Mouse (Mus musculus) liver, embryonic 16.5 days (tissue): ENCODE measurements around the gene Lamp2. TPM values are rescaled to one million over a fixed set of nuclear protein-coding genes. Genes with fewer than 3 reads are reported as not detected.
A peak's percentile ranks its signal among the peaks of the same experiment; 100 is the strongest.

Experiments used
- ATAC-seq: fragments of 200-750 bp; cut with Nextera tagmentation; 2 replicates; pipeline ENCODE4 v1.8.0; 2017; ENCODE audit warnings: low read depth, mild to moderate bottlenecking, moderate number of reproducible peaks, moderate library complexity
- H3K27ac ChIP-seq: fragments of 300-500 bp; sonication (generic); 2 replicates; pipeline ENCODE4 v1.5.1; 2014; ENCODE audit warnings: mild to moderate bottlenecking, low read length
- H3K27me3 ChIP-seq: fragments of 300-500 bp; sonication (generic); 2 replicates; pipeline ENCODE4 v1.6.1; 2014; ENCODE audit warnings: low read depth, low read length, mixed read lengths; ENCODE audit not compliant: control insufficient read depth, insufficient read depth
- H3K36me3 ChIP-seq: fragments of 300-500 bp; sonication (generic); 2 replicates; pipeline ENCODE4 v1.6.1; 2014; ENCODE audit warnings: mild to moderate bottlenecking; ENCODE audit not compliant: control insufficient read depth, insufficient read depth
- H3K4me1 ChIP-seq: fragments of 300-500 bp; sonication (generic); 2 replicates; pipeline ENCODE4 v1.6.1; 2014; ENCODE audit warnings: low read depth, low read length, mixed read lengths; ENCODE audit not compliant: control insufficient read depth
- H3K4me2 ChIP-seq: fragments of 300-500 bp; sonication (generic); 2 replicates; pipeline ENCODE4 v1.6.1; 2014; ENCODE audit warnings: low read depth, low read length, mixed read lengths
- H3K4me3 ChIP-seq: fragments of 300-500 bp; sonication (generic); 2 replicates; pipeline ENCODE4 v1.5.1; 2014; ENCODE audit warnings: low read depth, mild to moderate bottlenecking, low read length
- H3K9ac ChIP-seq: fragments of 300-500 bp; sonication (generic); 2 replicates; pipeline ENCODE4 v1.6.1; 2014; ENCODE audit warnings: low read depth, low read length
- H3K9me3 ChIP-seq: fragments of 300-500 bp; sonication (generic); replicated peaks from 2 replicates; pipeline ENCODE4 v1.6.1; 2016; ENCODE audit warnings: low read length; ENCODE audit not compliant: control insufficient read depth
- WGBS: fragments of 180-500 bp; shearing (Covaris S2); extraction: QIAGEN DNeasy Blood & Tissue Kit; methylation state at CpG from one replicate; pipeline ENCODE4 v1.1.7; 2014; ENCODE audit not compliant: insufficient replicate concordance; 5-methylcytosine and 5-hydroxymethylcytosine counted together
- polyA plus RNA-seq: library from polyadenylated mRNA; unstranded; fragments of >200 nt; fragmentation: Nextera tagmentation; extraction: Ambion mirVana; gene quantifications from 2 replicates; pipeline ENCODE4 v1.2.1, GENCODE M21; 2015

The Lamp2 gene
- polyA plus RNA-seq, 1 experiment from 2014 or later = 95.1 TPM

DNA sequence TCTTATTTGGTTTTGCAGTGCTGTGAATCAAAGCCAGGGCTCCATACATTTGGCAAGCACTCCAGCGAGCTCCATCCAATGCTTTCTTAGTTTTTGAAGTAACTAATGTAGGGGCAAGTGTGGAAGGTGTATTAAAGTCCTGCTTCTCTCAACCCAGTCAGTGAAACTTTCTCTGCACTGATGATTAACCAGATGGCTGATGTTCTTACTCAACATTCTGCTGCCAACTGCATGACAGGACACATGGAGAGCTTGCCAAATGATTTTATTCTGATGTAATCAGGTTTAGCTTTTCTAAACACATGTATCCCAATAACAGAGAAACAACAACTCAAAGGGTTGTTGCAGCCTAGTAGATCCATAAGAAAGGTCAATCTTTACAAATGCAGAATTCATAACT, 13.8 kb downstream of the Lamp2 start:
- Histone ChIP-seq H3K4me2 (no peak overlapping the region), H3K9ac (no peak overlapping the region), H3K27ac (no peak overlapping the region), H3K9me3 (no peaks in the 10 kb centered on the region), H3K36me3 (no peaks in the 10 kb centered on the region), H3K4me3 (no peak overlapping the region), H3K4me1 (no peaks in the 10 kb centered on the region), H3K27me3 (no peaks in the 10 kb centered on the region)
- ATAC-seq = no peak
- WGBS = 45% methylated on average over 1 of the region's 1 CpGs

- 0 out of 2 replicates have a peak, but pooled peaks have one; percentile 11 for ATAC-seq
- Histone ChIP-seq H3K27ac (no peak overlapping the region), H3K9me3 (no peaks in the 10 kb centered on the region), H3K27me3 (no peaks in the 10 kb centered on the region), H3K36me3 (no peaks in the 10 kb centered on the region), H3K4me2 (no peak overlapping the region), H3K9ac (no peak overlapping the region), H3K4me3 (no peak overlapping the region), H3K4me1 (no peaks in the 10 kb centered on the region)
- 28% methylated on average over 2 of the region's 2 CpGs for WGBS
These were observed 16.6 kb downstream of the Lamp2 start for GRCm38 (mm10) chrX:38439629-38440028.

- H3K4me2 ChIP-seq = no peak overlapping the region
- no peaks in the 10 kb centered on the region for H3K4me1 ChIP-seq
- WGBS = 36% methylated on average over 7 of the region's 7 CpGs
- no peak overlapping the region for H3K4me3 ChIP-seq
- H3K36me3 ChIP-seq = no peaks in the 10 kb centered on the region
- no peak overlapping the region for H3K27ac ChIP-seq
- ATAC-seq = no peak
- H3K27me3 ChIP-seq = no peaks in the 10 kb centered on the region
- H3K9ac ChIP-seq = no peak overlapping the region
- H3K9me3 ChIP-seq = no peaks in the 10 kb centered on the region
These were observed 18.0 kb downstream of the Lamp2 start for GRCm38 (mm10) chrX:38438147-38438791.

DNA sequence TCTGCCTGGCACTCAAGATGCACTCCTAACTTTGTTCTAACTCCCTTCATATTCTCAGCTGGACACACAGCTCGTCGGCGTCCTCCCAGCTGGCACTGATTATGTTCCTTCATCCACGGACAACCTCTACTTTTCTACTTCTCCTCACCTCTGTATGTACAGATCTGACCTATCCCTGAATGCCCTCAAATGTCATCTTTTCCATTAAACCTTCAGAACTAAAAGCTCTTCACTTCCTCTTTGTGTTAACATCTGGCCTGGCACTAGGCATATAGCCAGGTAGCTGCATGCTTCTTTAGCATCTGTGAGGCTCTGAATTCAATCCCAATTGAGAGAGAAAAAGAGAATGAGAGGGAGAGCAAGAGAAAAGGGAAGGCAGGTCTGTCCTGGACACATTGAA, 26.8 kb downstream of the Lamp2 start:
- Histone ChIP-seq H3K4me3 (no peak overlapping the region), H3K4me2 (no peak overlapping the region), H3K9ac (no peak overlapping the region), H3K27me3 (no peaks in the 10 kb centered on the region), H3K9me3 (no peaks in the 10 kb centered on the region), H3K27ac (no peak overlapping the region), H3K4me1 (no peaks in the 10 kb centered on the region), H3K36me3 (no peaks in the 10 kb centered on the region; the same call in 1 of the 2 replicates)
- WGBS = 78% methylated on average over 4 of the region's 4 CpGs
- no peak for ATAC-seq

DNA sequence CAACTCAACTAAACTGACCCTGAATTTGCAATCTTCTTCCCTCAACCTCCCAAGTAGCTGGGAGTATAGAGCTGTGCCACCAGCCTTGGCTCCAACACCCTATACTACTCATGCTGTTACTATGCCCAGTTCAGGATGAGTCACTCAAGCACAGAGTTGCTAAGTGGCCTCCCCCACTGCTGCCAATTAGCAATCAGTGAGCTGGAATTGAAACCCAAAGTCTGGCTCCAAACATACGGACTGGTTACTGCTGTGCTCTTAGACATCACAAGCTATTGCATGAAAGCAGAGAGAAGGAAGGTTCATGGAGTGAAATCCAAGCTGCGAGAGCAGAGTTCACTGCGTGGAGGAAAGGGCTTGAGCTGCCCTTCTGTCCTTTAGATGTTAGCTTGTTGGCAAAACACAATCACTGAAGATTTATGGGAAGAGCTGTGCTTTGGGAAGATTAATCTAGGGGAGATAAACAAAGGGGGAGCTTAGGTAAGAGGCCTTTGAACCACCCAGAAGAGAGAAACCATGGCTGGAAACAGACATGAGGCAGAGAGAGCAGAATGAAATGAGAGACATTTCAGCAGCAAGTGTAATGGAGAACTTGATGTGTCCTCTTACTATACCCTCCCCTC, 27.3 kb downstream of the Lamp2 start:
- H3K9ac ChIP-seq = no peak overlapping the region
- H3K9me3 ChIP-seq = no peaks in the 10 kb centered on the region
- WGBS = 53% methylated on average over 3 of the region's 3 CpGs
- no peaks in the 10 kb centered on the region; the same call in 1 of the 2 replicates for H3K36me3 ChIP-seq
- no peak for ATAC-seq
- H3K4me3 ChIP-seq = no peak overlapping the region
- H3K4me2 ChIP-seq = no peak overlapping the region
- no peaks in the 10 kb centered on the region for H3K4me1 ChIP-seq
- no peaks in the 10 kb centered on the region for H3K27me3 ChIP-seq
- H3K27ac ChIP-seq = no peak overlapping the region

GRCm38 (mm10) chrX:38426043-38426442, 30.2 kb downstream of the Lamp2 start:
- H3K36me3 ChIP-seq = no peaks in the 10 kb centered on the region; the same call in 1 of the 2 replicates
- H3K4me2 ChIP-seq = no peak overlapping the region
- no peak for ATAC-seq
- H3K9ac ChIP-seq = no peak overlapping the region
- no peaks in the 10 kb centered on the region for H3K9me3 ChIP-seq
- no peak overlapping the region for H3K4me3 ChIP-seq
- no peak overlapping the region for H3K27ac ChIP-seq
- no peaks in the 10 kb centered on the region for H3K4me1 ChIP-seq
- H3K27me3 ChIP-seq = no peaks in the 10 kb centered on the region
- WGBS = 39% methylated on average over 1 of the region's 1 CpGs

GRCm38 (mm10) chrX:38423096-38423495, 33.2 kb downstream of the Lamp2 start:
- WGBS = 68% methylated on average over 3 of the region's 3 CpGs
- ATAC-seq = no peak
- H3K9me3 ChIP-seq = no peaks in the 10 kb centered on the region

DNA sequence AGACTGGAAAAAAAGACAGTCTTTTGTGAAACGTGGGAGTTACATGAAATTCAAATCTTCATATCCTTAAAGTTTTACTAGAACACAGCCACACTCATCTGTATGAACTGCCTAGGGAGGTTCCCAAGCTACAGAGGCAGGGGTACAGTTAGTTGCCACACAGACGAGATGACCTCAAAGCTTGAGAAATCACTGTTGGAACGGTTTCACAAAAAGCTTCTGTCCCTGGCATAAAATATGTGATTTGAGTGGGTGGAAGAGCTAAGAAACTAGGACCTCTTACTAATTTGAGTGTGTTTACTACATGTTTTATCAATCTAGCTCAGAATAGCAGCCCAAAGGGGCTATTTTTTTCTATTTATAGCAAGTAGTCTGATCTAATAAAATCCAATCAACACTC, 33.9 kb downstream of the Lamp2 start:
- Histone ChIP-seq H3K27ac (no peak overlapping the region), H3K9me3 (no peaks in the 10 kb centered on the region), H3K27me3 (no peaks in the 10 kb centered on the region), H3K9ac (no peak overlapping the region), H3K4me1 (no peaks in the 10 kb centered on the region), H3K4me2 (no peak overlapping the region), H3K36me3 (no peaks in the 10 kb centered on the region), H3K4me3 (no peak overlapping the region)
- WGBS = 59% methylated on average over 3 of the region's 3 CpGs
- ATAC-seq = no peak

More at GRCm38 (mm10) chrX:38423096-38423495, 33.2 kb downstream of the Lamp2 start:
- Histone ChIP-seq H3K27ac (no peak overlapping the region), H3K9ac (no peak overlapping the region), H3K4me1 (no peaks in the 10 kb centered on the region), H3K4me3 (no peak overlapping the region), H3K4me2 (no peak overlapping the region), H3K27me3 (no peaks in the 10 kb centered on the region), H3K36me3 (no peaks in the 10 kb centered on the region)

DNA sequence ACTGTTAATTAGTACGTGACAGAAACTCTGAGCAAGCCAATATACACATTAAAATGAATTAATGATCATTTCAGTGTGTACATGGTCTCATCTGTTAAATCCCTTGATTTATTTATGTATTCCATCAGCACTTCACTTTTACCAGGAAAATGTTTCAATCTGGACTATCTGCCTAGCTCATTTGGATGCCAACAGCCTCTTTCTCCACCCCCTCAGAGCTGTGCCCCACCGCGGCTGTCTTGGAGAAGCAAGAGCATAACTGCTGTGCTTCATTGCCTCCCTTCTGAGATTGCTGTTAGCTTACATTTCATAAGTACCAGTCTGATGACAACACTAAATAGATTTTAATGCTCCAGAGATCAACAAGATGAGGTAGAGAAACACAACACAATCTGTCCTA, 52.4 kb downstream of the Lamp2 start:
- Histone ChIP-seq H3K4me3 (no peak overlapping the region), H3K9me3 (no peaks in the 10 kb centered on the region), H3K27ac (no peak overlapping the region), H3K4me1 (no peaks in the 10 kb centered on the region), H3K9ac (no peak overlapping the region), H3K36me3 (no peaks in the 10 kb centered on the region), H3K27me3 (no peaks in the 10 kb centered on the region), H3K4me2 (no peak overlapping the region)
- WGBS = 68% methylated on average over 3 of the region's 3 CpGs
- no peak for ATAC-seq
